Mouse (Mus musculus) hindbrain, embryonic 10.5 days (tissue): Measurements from ENCODE around the gene Serp2. TPM values are rescaled to one million over a fixed set of nuclear protein-coding genes. Genes with fewer than 3 reads are reported as not detected.

ENCODE experiments used
- DNase-seq: peaks from one replicate; pipeline ENCODE4 v3.0.0-alpha.2; 2017; ENCODE audit warnings: low spot score
- H3K27ac ChIP-seq: fragments of 300-500 bp; sonication (generic); 2 replicates; pipeline ENCODE4 v1.5.1; 2016; ENCODE audit warnings: mild to moderate bottlenecking, moderate library complexity
- H3K27me3 ChIP-seq: fragments of 300-500 bp; sonication (generic); 2 replicates; pipeline ENCODE4 v1.6.1; 2016; ENCODE audit warnings: mild to moderate bottlenecking; ENCODE audit not compliant: poor library complexity, insufficient read depth, severe bottlenecking
- H3K36me3 ChIP-seq: fragments of 300-500 bp; sonication (generic); 2 replicates; pipeline ENCODE4 v1.6.1; 2016; ENCODE audit warnings: mild to moderate bottlenecking, moderate library complexity
- H3K4me1 ChIP-seq: fragments of 300-500 bp; sonication (generic); replicated peaks from 2 replicates; pipeline ENCODE4 v1.6.1; 2016; ENCODE audit warnings: mild to moderate bottlenecking
- H3K4me3 ChIP-seq: fragments of 300-500 bp; sonication (generic); 2 replicates; pipeline ENCODE4 v1.5.1; 2016; ENCODE audit warnings: mild to moderate bottlenecking, moderate library complexity
- H3K9me3 ChIP-seq: fragments of 300-500 bp; sonication (generic); 2 replicates; pipeline ENCODE4 v1.6.1; 2016; ENCODE audit warnings: mild to moderate bottlenecking, moderate library complexity
- WGBS: fragments of 180-500 bp; shearing (Covaris S2); methylation state at CpG from one replicate; pipeline ENCODE4 v1.1.7; 2016; 5-methylcytosine and 5-hydroxymethylcytosine counted together
- polyA plus RNA-seq: library from polyadenylated mRNA; unstranded; fragments of >200 nt; fragmentation: Nextera tagmentation; extraction: Ambion mirVana; gene quantifications from 2 replicates; pipeline ENCODE4 v1.2.1, GENCODE M21; 2016

Gene Serp2
- polyA plus RNA-seq, 1 experiment from 2014 or later, result 43.3 TPM

- Histone ChIP-seq H3K36me3 (peaks cover 1% of the 10 kb centered on the region; the same call in 1 of the 2 replicates), H3K27ac (peak overlapping the region; percentile 75), H3K27me3 (no peaks in the 10 kb centered on the region), H3K9me3 (no peaks in the 10 kb centered on the region), H3K4me3 (no peak overlapping the region), H3K4me1 (peaks cover 36% of the 10 kb centered on the region)
- DNase-seq, result no peak
- 75% methylated on average over 6 of the region's 6 CpGs for WGBS
Observed at GRCm38 (mm10) chr14:76499492-76499891, 57.2 kb downstream of the Serp2 start.

- H3K36me3 ChIP-seq, result peaks cover 14% of the 10 kb centered on the region
- DNase-seq, result no peak
- H3K9me3 ChIP-seq, result no peaks in the 10 kb centered on the region
- WGBS, result 59% methylated on average over 7 of the region's 7 CpGs
- peaks cover 29% of the 10 kb centered on the region for H3K4me1 ChIP-seq
- no peak overlapping the region for H3K4me3 ChIP-seq
- H3K27me3 ChIP-seq, result no peaks in the 10 kb centered on the region
- no peak overlapping the region; the same call in 1 of the 2 replicates for H3K27ac ChIP-seq
Observed at GRCm38 (mm10) chr14:76498210-76498609, 58.5 kb downstream of the Serp2 start.

DNA sequence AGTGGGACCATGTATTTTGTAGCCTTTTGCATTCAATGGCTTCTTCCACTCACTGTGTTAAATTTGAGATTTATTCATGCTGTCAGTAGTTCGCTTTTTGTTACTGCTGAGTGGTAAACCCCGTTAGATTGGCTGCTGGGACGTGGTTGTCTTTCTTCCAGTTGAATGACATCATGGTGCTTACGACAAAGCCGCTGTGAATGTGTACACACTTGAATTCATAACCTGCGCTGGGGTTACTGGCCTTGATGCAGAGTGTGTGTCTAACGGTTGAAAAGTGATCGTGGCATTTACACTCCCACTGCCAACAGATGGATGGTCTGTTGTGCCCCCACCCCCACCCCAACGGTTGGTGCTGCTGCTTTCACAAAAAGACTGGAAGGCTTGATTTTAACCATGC lies 59.5 kb downstream of the Serp2 start:
- no peak overlapping the region for H3K4me3 ChIP-seq
- H3K9me3 ChIP-seq, result no peaks in the 10 kb centered on the region
- peaks cover 29% of the 10 kb centered on the region for H3K4me1 ChIP-seq
- H3K27me3 ChIP-seq, result no peaks in the 10 kb centered on the region
- H3K27ac ChIP-seq, result no peak overlapping the region
- 80% methylated on average over 9 of the region's 9 CpGs for WGBS
- peaks cover 20% of the 10 kb centered on the region for H3K36me3 ChIP-seq
- no peak for DNase-seq

GRCm38 (mm10) chr14:76495022-76495421 lies 61.7 kb downstream of the Serp2 start:
- Histone ChIP-seq H3K4me3 (no peak overlapping the region), H3K9me3 (no peaks in the 10 kb centered on the region), H3K27me3 (no peaks in the 10 kb centered on the region), H3K4me1 (peaks cover 19% of the 10 kb centered on the region), H3K36me3 (peaks cover 20% of the 10 kb centered on the region), H3K27ac (peak overlapping the region; percentile 29; the same call in 1 of the 2 replicates)
- 53% methylated on average over 5 of the region's 5 CpGs for WGBS
- no peak for DNase-seq

GRCm38 (mm10) chr14:76489128-76489527 lies 67.6 kb downstream of the Serp2 start:
- DNase-seq, result no peak
- Histone ChIP-seq H3K27ac (no peak overlapping the region), H3K4me1 (peaks cover 16% of the 10 kb centered on the region), H3K36me3 (peaks cover 15% of the 10 kb centered on the region), H3K9me3 (no peaks in the 10 kb centered on the region), H3K27me3 (no peaks in the 10 kb centered on the region), H3K4me3 (no peak overlapping the region)
- 82% methylated on average over 2 of the region's 2 CpGs for WGBS

DNA sequence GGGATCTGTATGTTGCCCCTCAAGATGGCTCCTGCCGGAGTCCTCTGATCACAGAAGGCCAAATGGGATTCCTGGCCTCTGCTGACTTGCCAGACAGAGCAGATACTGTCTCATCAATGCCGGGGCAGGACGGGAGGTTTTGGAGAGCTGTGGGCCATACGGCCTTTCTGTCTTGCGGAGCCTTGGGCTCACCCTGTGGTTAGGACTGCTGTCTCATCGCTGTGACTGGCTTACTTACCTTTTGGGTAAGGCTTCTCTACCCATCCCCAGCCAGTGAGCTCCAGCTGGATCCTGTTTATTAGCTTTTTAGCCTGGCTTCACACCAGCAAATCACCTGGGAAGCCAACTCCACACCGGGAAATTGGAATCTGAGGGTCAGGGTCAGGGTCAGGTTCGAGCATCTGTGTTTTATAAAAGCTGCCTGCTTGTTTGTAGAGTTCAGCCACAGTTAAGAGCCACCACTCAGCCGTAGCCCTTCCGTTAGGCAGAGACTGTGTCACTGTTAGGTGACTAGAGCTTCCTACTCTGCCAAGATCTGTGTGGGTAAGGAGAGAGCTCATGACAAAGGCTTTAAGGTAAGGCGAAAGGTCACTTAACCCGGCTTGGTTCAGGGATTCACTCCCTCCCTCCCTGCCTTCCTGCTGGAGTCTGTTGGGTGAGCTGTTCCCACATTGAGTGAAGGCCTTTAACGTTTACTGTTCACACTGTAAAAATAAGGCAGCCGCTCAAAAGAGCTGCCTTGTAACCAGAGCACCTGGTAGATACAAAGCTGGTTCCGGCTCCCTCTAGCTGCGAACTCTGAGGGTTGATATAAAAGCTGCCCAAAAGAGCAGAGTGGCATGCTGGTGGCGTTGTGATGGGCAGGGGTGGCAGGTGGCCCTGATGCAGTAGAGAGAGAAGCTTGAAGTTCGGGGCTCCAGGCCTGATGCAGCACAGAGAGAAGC lies 68.3 kb downstream of the Serp2 start:
- Histone ChIP-seq H3K4me3 (no peak overlapping the region), H3K27me3 (no peaks in the 10 kb centered on the region), H3K27ac (peak overlapping the region; percentile 60), H3K9me3 (no peaks in the 10 kb centered on the region), H3K4me1 (peaks cover 16% of the 10 kb centered on the region), H3K36me3 (peaks cover 8% of the 10 kb centered on the region)
- peak; percentile 49 for DNase-seq
- WGBS, result 74% methylated on average over 18 of the region's 18 CpGs

- Histone ChIP-seq H3K4me3 (no peak overlapping the region), H3K4me1 (peaks cover 16% of the 10 kb centered on the region), H3K27me3 (no peaks in the 10 kb centered on the region), H3K27ac (peak overlapping the region; percentile 60; the same call in 1 of the 2 replicates), H3K36me3 (peaks cover under 1% of the 10 kb centered on the region; the same call in 1 of the 2 replicates), H3K9me3 (no peaks in the 10 kb centered on the region)
- WGBS, result 92% methylated on average over 16 of the region's 16 CpGs
- DNase-seq, result no peak
Observed at GRCm38 (mm10) chr14:76487609-76488008, 69.1 kb downstream of the Serp2 start.

DNA sequence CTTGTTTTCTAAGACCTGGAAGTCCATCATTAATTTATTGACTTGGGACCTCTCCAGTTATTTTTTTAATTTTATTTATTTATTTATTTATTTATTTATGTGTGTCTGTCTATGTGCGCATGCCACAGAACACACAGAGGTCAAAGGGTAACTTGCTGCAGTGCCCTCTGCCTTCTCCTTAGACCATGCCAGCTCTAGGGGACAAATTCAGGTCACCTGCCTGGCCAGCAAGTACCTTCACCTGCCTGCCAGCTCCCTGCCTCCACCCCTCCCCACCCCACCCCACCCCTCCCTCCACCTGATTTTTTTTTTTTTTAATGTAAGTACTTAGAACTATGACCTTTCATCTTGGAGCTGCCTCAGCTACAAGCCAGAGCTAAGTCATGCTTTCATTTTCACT lies 73.0 kb downstream of the Serp2 start:
- 94% methylated on average over 1 of the region's 1 CpGs for WGBS
- H3K27ac ChIP-seq, result no peak overlapping the region

More for the DNA sequence above, 73.0 kb downstream of the Serp2 start:
- Histone ChIP-seq H3K9me3 (no peaks in the 10 kb centered on the region), H3K4me1 (peaks cover 17% of the 10 kb centered on the region), H3K27me3 (no peaks in the 10 kb centered on the region), H3K36me3 (no peaks in the 10 kb centered on the region), H3K4me3 (no peak overlapping the region)
- no peak for DNase-seq

Other genes with a start within 250 kb of the Serp2 start
- gene Tsc22d1, start 141.9 kb downstream of the Serp2 start, polyA plus RNA-seq, result 328 and 552 TPM in 2 replicates